Mouse (Mus musculus) embryonic fibroblast, embryonic 13.5 days (primary cell): ENCODE results near the gene Prcp. TPM values are rescaled to one million over a fixed set of nuclear protein-coding genes. Genes with fewer than 3 reads are reported as not detected.
"Not testable (repeated sequence)": the region's sequence is repeated elsewhere in the genome, so short reads cannot be mapped to it uniquely, and the experiment has no call there.

Experiments
- H3K27ac ChIP-seq: 2 replicates; pipeline ENCODE4 v1.5.1; 2012; ENCODE audit warnings: low read length, control low read depth, inconsistent platforms; ENCODE audit not compliant: insufficient read depth
- H3K4me1 ChIP-seq: 2 replicates; pipeline ENCODE4 v1.6.1; 2011; ENCODE audit warnings: low read length; ENCODE audit not compliant: control insufficient read depth, insufficient read depth
- H3K4me3 ChIP-seq: 2 replicates; pipeline ENCODE4 v1.5.1; 2011; ENCODE audit warnings: mild to moderate bottlenecking, control low read depth, low read length; ENCODE audit not compliant: insufficient read depth
- CTCF ChIP-seq: IDR thresholded peaks from 2 replicates; pipeline ENCODE4 v1.5.1; 2011; ENCODE audit warnings: mild to moderate bottlenecking, control low read depth, low read length, moderate library complexity, borderline replicate concordance; ENCODE audit not compliant: insufficient read depth
- POLR2A ChIP-seq: IDR thresholded peaks from 2 replicates; pipeline ENCODE4 v1.6.1; 2011; ENCODE audit warnings: low read depth, mild to moderate bottlenecking, control low read depth, low read length, moderate library complexity
- polyA plus RNA-seq: library from polyadenylated mRNA; stranded (reverse); fragments of >200 nt; gene quantifications from 2 replicates; pipeline ENCODE4 v1.2.4, GENCODE M21; 2011; ENCODE audit warnings: low read depth; ENCODE audit not compliant: missing spikeins, insufficient read length

Gene Prcp
- polyA plus RNA-seq, 1 experiment: 73.0 TPM

DNA sequence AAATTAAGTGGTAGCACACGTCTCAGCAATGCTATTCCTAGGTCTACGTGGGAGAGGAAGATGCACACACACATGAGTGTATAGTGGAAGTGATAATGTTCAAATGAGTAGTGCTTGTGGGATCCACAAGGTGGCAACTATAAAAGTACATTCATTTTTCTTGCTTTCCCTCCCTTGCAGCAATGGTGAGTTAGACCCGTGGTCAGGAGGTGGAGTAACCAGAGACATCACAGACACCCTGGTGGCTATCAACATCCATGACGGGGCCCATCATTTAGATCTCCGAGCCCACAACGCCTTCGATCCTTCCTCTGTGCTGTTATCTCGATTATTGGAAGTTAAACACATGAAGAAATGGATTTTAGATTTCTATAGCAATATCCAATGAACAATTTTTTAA is 58.5 kb downstream of the Prcp start:
- no peaks in the 10 kb centered on the region for H3K4me1 ChIP-seq
- TF ChIP-seq POLR2A (no peak), CTCF (no peak)
- H3K27ac ChIP-seq: no peak overlapping the region
- no peak overlapping the region for H3K4me3 ChIP-seq

DNA sequence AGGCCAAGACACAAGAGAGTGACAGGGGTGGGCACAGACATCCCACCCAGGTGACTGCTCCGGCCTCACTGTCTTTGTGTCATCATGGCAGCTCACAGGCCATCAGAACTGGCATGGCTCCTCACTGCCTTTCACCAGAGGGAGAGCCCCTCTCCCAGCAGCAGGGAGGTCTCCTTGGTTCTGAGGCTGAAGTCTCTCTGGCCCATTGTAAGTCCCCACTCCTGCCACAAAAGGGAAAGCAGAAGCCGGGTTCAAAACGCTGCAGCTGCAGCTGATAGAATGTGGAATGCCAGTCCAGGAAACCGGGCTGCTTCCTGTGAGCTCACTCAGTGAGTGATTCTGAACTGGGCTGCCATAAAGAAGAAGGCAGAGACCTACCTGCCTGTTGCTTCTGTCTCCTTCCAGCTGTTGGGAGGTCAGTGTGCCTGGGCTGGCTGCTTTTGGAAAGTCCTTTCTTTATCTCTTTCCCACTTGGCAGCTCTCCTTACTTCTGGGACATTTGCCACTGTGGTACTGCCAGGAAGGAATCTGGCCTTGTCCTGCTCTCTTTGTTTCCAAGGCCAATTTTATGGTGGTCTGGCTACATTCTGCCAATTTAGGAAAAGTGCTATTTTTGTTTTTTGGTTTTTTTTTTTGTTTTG is 59.2 kb downstream of the Prcp start:
- H3K4me3 ChIP-seq, H3K27ac ChIP-seq, H3K4me1 ChIP-seq: not testable (repeated sequence)

DNA sequence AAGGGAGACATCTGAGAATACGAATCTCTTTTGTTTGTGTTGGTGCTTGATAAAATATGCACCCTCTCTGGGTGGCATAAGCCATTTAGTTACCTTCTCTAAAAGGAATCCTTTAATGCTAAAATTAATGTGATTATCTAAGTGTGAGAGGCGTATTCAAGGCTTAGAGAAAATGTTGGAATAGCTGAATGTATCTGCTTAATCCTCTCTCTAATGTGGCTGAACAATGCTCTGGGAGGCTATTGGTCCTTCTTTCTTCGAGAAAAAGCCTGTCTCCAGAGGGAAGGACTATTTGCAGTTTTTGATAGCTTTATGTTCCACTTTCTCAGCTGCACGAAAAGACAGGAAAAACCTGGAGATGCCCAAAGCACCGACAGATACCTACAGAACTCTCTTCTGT is 62.5 kb downstream of the Prcp start:
- no peak for TF ChIP-seq CTCF
- TF ChIP-seq POLR2A: no peak
- no peak overlapping the region for H3K4me3 ChIP-seq
- H3K27ac ChIP-seq: no peak overlapping the region
- no peaks in the 10 kb centered on the region for H3K4me1 ChIP-seq

DNA sequence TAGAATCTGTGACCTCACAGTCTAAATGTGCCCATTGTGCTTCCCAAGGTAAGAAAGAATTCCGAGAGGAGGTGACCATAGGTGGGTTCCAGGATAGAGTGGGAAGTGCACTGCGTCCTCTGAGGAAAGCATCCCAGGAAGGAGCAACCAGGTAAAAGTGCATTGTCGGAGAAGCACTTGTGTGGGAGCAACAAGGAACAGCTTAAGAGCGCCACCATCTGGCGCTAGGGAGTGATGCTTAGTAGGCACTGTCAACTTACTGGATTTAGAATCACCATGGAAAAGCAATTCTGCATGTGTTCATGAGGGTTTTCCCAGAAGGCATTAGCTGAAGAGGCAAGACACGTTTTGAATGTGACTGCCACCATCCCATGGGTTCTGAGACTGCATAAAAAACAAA is 63.7 kb downstream of the Prcp start:
- Histone ChIP-seq H3K27ac (no peak overlapping the region), H3K4me1 (no peaks in the 10 kb centered on the region), H3K4me3 (no peak overlapping the region)
- no peak for TF ChIP-seq POLR2A
- TF ChIP-seq CTCF: no peak

DNA sequence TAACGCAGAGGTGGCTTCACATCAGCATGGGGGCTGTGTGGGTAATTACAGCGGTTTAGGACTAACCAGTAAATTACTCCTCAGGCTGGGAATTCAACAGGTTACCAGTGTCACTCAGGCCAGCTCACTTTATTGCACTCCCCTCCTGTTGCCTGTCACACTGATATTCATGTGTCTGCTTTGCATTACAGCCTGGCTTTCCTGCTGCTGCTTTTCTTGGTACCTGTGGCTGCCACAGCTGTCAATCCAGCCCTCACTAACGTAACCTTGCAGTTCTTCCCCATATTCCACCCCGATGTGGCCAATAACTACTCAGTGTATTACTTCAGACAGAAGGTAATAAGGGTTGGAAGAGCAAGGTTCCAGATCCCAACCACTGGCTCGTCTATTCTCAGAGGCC is 65.5 kb downstream of the Prcp start:
- Histone ChIP-seq H3K4me3 (no peak overlapping the region), H3K27ac (no peak overlapping the region), H3K4me1 (no peaks in the 10 kb centered on the region)
- no peak for TF ChIP-seq POLR2A
- TF ChIP-seq CTCF: no peak

DNA sequence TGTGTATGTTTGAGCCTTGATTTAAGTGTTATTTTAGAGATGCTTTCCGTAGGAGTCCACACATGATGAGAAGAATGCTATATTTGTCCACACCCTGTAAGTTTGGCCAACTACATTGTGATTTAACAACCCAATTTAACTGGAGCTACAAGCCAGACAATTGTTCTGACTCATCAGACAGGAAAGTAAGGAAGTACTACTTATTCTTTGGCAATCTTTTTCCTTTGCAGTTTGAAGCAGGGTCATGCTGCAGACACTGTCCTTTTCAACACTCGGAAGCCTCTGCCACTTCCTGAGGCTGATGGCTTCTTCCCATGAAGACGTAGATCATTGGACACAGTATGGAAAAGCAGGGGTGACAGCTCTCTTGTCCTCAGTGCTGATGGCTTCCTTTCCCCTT is 76.5 kb downstream of the Prcp start:
- peaks cover 2% of the 10 kb centered on the region; the same call in 1 of the 2 replicates for H3K4me1 ChIP-seq
- no peak overlapping the region for H3K27ac ChIP-seq
- H3K4me3 ChIP-seq: no peak overlapping the region
- TF ChIP-seq POLR2A: no peak
- TF ChIP-seq CTCF: no peak

DNA sequence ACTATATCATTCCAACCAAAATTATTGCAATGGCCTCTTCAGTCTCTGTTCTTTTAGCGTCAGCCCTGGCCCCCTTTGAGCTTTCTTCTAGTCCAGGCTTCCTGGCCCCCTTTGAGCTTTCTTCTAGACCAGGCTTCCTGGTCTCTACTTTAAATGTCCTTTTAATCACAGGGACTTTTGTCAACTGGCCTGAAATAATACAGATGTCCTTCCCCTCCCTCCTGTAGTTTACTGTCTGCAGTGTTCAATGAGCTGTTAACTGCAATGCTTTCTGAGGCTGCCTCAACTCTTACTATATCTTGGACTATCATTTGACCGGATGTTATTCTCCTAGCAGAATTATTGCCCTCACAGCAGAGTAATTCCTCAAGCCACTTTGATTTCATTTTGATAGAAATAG is 77.9 kb downstream of the Prcp start:
- H3K27ac ChIP-seq: no peak overlapping the region
- peaks cover 2% of the 10 kb centered on the region; the same call in 1 of the 2 replicates for H3K4me1 ChIP-seq
- H3K4me3 ChIP-seq: no peak overlapping the region
- TF ChIP-seq POLR2A (no peak), CTCF (no peak)

DNA sequence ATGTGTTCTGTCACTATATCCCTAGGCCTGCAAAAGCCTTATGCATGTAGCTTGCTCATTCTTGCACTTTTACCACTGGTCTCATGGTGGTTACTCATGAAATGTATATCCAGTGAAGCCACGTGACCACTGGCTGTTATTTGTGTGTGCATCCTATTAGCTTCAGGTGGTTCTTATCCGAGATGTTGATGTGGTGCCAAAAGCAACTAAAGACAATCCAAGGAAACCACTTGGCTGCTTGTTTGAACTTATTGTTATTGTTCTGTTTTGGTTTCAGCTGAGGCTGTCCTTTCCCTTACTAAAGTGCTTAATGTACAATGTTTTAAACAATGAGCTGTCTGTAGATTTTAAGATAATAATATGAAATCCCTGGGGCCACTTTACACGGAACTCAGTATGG is 85.5 kb downstream of the Prcp start:
- Histone ChIP-seq H3K27ac (no peak overlapping the region), H3K4me3 (no peak overlapping the region), H3K4me1 (no peaks in the 10 kb centered on the region)
- TF ChIP-seq POLR2A (no peak), CTCF (no peak)

DNA sequence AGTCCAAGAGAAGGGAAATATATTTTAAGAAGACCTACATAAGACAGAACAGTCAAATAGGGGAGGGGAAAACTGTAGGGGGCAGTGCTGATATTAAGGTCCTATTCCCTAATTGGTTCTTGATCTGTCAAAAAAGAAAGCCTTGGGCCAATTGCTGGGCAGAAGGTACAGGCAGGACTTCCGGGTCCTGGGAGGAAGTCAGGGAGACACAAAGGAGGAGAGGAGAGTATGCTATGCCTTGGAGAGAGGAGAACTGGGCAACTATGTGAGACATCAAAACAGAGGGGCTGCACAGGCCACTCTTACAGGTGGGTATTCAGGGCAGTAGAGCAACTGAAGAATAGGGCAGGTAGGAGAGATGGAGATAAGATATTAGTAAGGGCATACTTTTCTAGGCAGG is 87.6 kb downstream of the Prcp start:
- Histone ChIP-seq H3K4me3 (no peak overlapping the region), H3K4me1 (no peaks in the 10 kb centered on the region), H3K27ac (no peak overlapping the region)
- no peak for TF ChIP-seq CTCF
- no peak for TF ChIP-seq POLR2A

DNA sequence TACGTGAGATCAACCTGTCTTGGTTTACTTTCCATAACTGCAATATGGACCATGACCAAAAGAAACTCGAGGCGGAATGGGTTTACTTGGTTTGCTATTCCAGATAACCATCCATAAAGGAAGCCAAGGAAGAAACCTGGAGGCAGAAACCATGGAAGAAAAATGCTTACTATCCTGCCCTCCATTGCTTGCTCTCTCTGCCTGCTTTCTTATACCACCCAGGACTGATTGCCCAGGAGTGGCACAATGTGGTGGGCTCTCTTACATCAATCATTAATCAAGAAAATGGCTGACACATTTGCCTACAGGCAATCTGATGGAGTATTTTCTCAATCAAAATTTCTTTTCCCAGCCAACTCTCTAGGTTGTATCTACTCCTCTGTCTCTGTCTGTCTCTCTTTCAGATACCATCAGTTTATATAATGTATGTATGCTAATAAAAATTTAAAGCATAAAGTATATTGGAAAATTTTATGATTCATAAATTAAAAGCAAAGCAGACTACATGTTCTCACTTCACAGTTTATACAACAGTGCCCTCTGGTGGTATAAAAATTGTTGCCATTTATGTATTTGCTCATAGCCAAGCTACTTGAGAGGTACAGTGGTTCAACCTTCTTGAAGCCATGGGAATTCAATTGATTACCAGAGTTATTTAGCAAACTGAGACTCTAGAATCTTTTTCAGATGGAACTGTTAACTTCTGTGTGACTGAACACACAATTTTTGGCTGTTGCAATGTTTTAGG is 90.7 kb downstream of the Prcp start:
- Histone ChIP-seq H3K4me3 (no peak overlapping the region), H3K27ac (no peak overlapping the region), H3K4me1 (no peaks in the 10 kb centered on the region)
- no peak for TF ChIP-seq CTCF
- no peak for TF ChIP-seq POLR2A

DNA sequence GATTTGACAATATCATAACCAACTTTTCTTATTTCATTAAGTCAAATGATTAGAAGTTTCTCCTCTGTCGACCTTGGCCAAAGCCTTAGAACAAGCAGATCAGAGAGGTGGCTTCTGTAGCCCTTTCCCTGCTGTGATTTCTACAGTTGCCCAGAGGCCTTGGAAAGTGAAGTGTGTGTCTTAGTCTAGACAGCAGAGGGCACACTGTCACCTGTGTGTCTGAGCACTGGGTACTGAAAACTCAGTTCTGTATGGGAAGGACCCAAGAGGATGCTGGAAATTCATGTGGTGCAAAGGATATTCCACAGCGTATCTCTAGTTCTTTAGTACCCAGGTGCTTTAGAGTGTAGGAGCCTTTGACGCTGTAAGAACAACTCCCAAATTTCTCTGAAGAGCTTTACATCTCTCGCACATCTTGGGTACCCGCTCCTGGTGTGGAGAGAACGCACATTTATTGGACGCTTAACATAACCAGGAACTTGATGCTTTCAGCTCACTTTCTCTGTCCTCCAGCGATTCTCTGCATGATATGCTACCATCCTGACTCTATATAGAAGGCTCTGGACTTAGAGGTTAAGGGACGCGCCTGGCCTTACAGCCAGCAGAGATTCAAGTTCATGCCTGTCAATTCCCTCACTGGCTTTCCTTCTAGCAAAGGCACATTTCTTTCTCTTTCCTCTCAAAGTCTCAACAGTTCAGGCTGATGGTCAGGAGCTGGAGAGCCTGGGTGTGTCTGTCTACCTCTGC is 93.3 kb downstream of the Prcp start:
- Histone ChIP-seq H3K27ac (no peak overlapping the region), H3K4me3 (no peak overlapping the region), H3K4me1 (no peaks in the 10 kb centered on the region)
- TF ChIP-seq POLR2A (no peak), CTCF (peak; percentile 47; the same call in 1 of the 2 replicates)
